Mouse (Mus musculus) G1E (cell line): ENCODE measurements at regions not wholly inside any gene's neighbourhood (a gene's known extent, or its start where the extent isn't known, plus 50 kb on each side); places are given as distances from the start of the nearest gene placed in this dataset.

ENCODE experiments used
- CTCF ChIP-seq: IDR thresholded peaks from 2 replicates; pipeline ENCODE4 v1.5.1; 2012; ENCODE audit warnings: low read depth, low read length, inconsistent platforms, mixed read lengths
- GATA1 ChIP-seq: IDR thresholded peaks from 2 replicates; pipeline ENCODE4 v1.6.1; 2012; ENCODE audit warnings: borderline replicate concordance, low read length, inconsistent platforms, mixed read lengths
- POLR2AphosphoS5 ChIP-seq: IDR thresholded peaks from 2 replicates; pipeline ENCODE4 v1.6.1; 2012; ENCODE audit warnings: low read depth, low read length, inconsistent platforms; ENCODE audit not compliant: insufficient replicate concordance

- TF ChIP-seq CTCF: no peak
- TF ChIP-seq GATA1: no peak
- no peak for TF ChIP-seq POLR2AphosphoS5
Measured at GRCm38 (mm10) chr16:27530634-27531033, 142.0 kb downstream of the Ccdc50 start.
